Mouse (Mus musculus) brain, embryonic 14.5 days (tissue): ENCODE results near the gene Sgsh.

Experiments
- CTCF ChIP-seq: fragments of 200-500 bp; IDR thresholded peaks from 2 replicates; pipeline ENCODE4 v1.5.1; 2012; ENCODE audit warnings: inconsistent platforms, mild to moderate bottlenecking, moderate library complexity, borderline replicate concordance; ENCODE audit not compliant: insufficient read depth, insufficient read length; ENCODE audit errors: extremely low read depth
- POLR2A ChIP-seq: fragments of 200-500 bp; IDR thresholded peaks from 2 replicates; pipeline ENCODE4 v1.6.1; 2012; ENCODE audit warnings: mild to moderate bottlenecking, inconsistent platforms, borderline replicate concordance; ENCODE audit not compliant: poor library complexity, insufficient read depth, insufficient read length, severe bottlenecking; ENCODE audit errors: extremely low read depth

DNA sequence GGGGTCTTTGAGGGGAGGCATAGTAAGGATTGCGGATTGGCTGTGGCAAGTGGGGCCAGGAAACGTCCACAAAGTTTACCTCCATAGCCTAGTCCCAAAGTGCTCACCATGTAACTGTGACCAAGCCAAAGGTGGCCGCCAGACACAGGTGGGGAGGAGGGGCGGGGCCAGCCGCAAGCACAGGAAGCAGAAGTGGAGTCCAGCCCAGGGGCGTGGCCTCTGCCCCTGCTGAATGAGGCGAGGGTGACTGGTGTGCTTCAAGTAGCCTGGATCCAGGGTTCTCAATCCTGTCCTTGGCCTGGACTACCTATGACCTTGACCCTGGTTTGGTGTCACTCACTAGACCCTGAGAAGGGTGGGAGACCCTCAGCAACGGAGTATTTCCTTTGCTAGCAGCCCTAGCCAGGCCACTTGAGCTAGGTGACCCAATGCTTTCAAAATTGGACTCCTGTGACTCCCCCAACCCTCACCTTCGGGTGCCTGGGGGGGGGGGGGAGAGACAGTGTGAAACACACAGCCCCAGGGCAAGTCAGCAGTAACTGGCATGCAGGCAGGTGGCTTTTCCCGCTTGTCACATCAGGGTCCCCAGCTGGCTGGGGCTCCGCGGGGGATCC lies 36.8 kb upstream of the Sgsh start:
- TF ChIP-seq POLR2A (no peak), CTCF (no peak)
